Mouse (Mus musculus) stomach, postnatal 0 days (tissue): ENCODE measurements at regions not wholly inside any gene's neighbourhood (a gene's known extent, or its start where the extent isn't known, plus 50 kb on each side); places are given as distances from the start of the nearest gene placed in this dataset.

ENCODE experiments used
- ATAC-seq: fragments of 200-750 bp; cut with Nextera tagmentation; 2 replicates; pipeline ENCODE4 v1.8.0; 2017; ENCODE audit not compliant: low FRiP score, low TSS enrichment
- DNase-seq: peaks from one replicate; pipeline ENCODE4 v3.0.0-alpha.2; 2016; ENCODE audit warnings: low spot score
- H3K27ac ChIP-seq: fragments of 300-500 bp; sonication (generic); replicated peaks from 2 replicates; pipeline ENCODE4 v1.5.1; 2014; ENCODE audit warnings: mild to moderate bottlenecking, control low read depth
- H3K27me3 ChIP-seq: fragments of 300-500 bp; sonication (generic); 2 replicates; pipeline ENCODE4 v1.6.1; 2014; ENCODE audit warnings: low read length; ENCODE audit not compliant: control insufficient read depth, insufficient read depth
- H3K36me3 ChIP-seq: fragments of 300-500 bp; sonication (generic); 2 replicates; pipeline ENCODE4 v1.6.1; 2014; ENCODE audit warnings: low read length, mixed read lengths; ENCODE audit not compliant: control insufficient read depth, insufficient read depth
- H3K4me1 ChIP-seq: fragments of 300-500 bp; sonication (generic); replicated peaks from 2 replicates; pipeline ENCODE4 v1.6.1; 2014; ENCODE audit warnings: antibody characterized with exemption; ENCODE audit not compliant: control insufficient read depth, insufficient read depth
- H3K4me2 ChIP-seq: fragments of 300-500 bp; sonication (generic); replicated peaks from 2 replicates; pipeline ENCODE4 v1.6.1; 2014; ENCODE audit warnings: low read depth, mild to moderate bottlenecking, control low read depth, moderate library complexity
- H3K4me3 ChIP-seq: fragments of 300-500 bp; sonication (generic); 2 replicates; pipeline ENCODE4 v1.5.1; 2014; ENCODE audit warnings: low read depth, low read length, control low read depth
- H3K9ac ChIP-seq: fragments of 300-500 bp; sonication (generic); 2 replicates; pipeline ENCODE4 v1.6.1; 2014; ENCODE audit warnings: mild to moderate bottlenecking, low read length, control low read depth, mixed read lengths
- H3K9me3 ChIP-seq: fragments of 300-500 bp; sonication (generic); 2 replicates; pipeline ENCODE4 v1.6.1; 2016; ENCODE audit warnings: low read length; ENCODE audit not compliant: control insufficient read depth
- CTCF ChIP-seq: IDR thresholded peaks from 2 replicates; pipeline ENCODE4 v1.5.1; 2016; ENCODE audit warnings: antibody characterized with exemption, low read depth, mild to moderate bottlenecking, moderate library complexity
- EP300 ChIP-seq: optimal IDR thresholded peaks from 2 replicates; pipeline ENCODE3; 2016; ENCODE audit warnings: antibody characterized with exemption
- WGBS: fragments of 180-500 bp; shearing (Covaris S2); extraction: QIAGEN DNeasy Blood & Tissue Kit; methylation state at CpG from one replicate; pipeline ENCODE4 v1.1.7; 2014; 5-methylcytosine and 5-hydroxymethylcytosine counted together

- Histone ChIP-seq H3K27me3 (no peaks in the 10 kb centered on the region), H3K9me3 (no peaks in the 10 kb centered on the region), H3K4me3 (no peak overlapping the region), H3K27ac (no peak overlapping the region), H3K9ac (no peak overlapping the region), H3K36me3 (no peaks in the 10 kb centered on the region), H3K4me2 (no peak overlapping the region), H3K4me1 (no peaks in the 10 kb centered on the region)
- DNase-seq = no peak
- WGBS = 47% methylated on average over 2 of the region's 2 CpGs
- no peak for ATAC-seq
- TF ChIP-seq EP300 (no peak), CTCF (no peak)
These were observed 483.0 kb downstream of the Ptprc start for GRCm38 (mm10) chr1:137692525-137692924.

- TF ChIP-seq CTCF = no peak
- TF ChIP-seq EP300 = no peak
- Histone ChIP-seq H3K27me3 (no peaks in the 10 kb centered on the region), H3K9me3 (no peaks in the 10 kb centered on the region), H3K36me3 (no peaks in the 10 kb centered on the region), H3K4me3 (no peak overlapping the region), H3K9ac (no peak overlapping the region), H3K27ac (no peak overlapping the region), H3K4me2 (no peak overlapping the region), H3K4me1 (no peaks in the 10 kb centered on the region)
- DNase-seq = no peak
- 83% methylated on average over 9 of the region's 9 CpGs for WGBS
- no peak for ATAC-seq
These were observed 484.5 kb downstream of the Ptprc start for GRCm38 (mm10) chr1:137690860-137691595.

- TF ChIP-seq EP300 = no peak
- no peak for TF ChIP-seq CTCF
- no peak overlapping the region for H3K4me2 ChIP-seq
- no peak for ATAC-seq
- 65% methylated on average over 5 of the region's 5 CpGs for WGBS
- H3K27me3 ChIP-seq = no peaks in the 10 kb centered on the region
- H3K9ac ChIP-seq = no peak overlapping the region
- H3K4me1 ChIP-seq = no peaks in the 10 kb centered on the region
- H3K36me3 ChIP-seq = no peaks in the 10 kb centered on the region
- DNase-seq = no peak
- H3K27ac ChIP-seq = no peak overlapping the region
- H3K4me3 ChIP-seq = no peak overlapping the region
- H3K9me3 ChIP-seq = no peaks in the 10 kb centered on the region
These were observed 504.9 kb downstream of the Ptprc start for GRCm38 (mm10) chr1:137670650-137671049.

GRCm38 (mm10) chr1:137669849-137670248 lies 505.7 kb downstream of the Ptprc start:
- H3K27ac ChIP-seq = no peak overlapping the region
- no peaks in the 10 kb centered on the region for H3K27me3 ChIP-seq
- WGBS = 75% methylated on average over 3 of the region's 3 CpGs
- no peak for ATAC-seq
- no peaks in the 10 kb centered on the region for H3K4me1 ChIP-seq
- no peak overlapping the region for H3K4me2 ChIP-seq
- no peaks in the 10 kb centered on the region for H3K36me3 ChIP-seq
- TF ChIP-seq EP300 = no peak
- no peak for TF ChIP-seq CTCF
- no peak overlapping the region for H3K4me3 ChIP-seq
- DNase-seq = no peak
- no peaks in the 10 kb centered on the region for H3K9me3 ChIP-seq
- H3K9ac ChIP-seq = no peak overlapping the region

- Histone ChIP-seq H3K36me3 (no peaks in the 10 kb centered on the region), H3K9me3 (no peaks in the 10 kb centered on the region), H3K9ac (no peak overlapping the region), H3K4me2 (no peak overlapping the region), H3K27ac (no peak overlapping the region), H3K4me3 (no peak overlapping the region), H3K27me3 (no peaks in the 10 kb centered on the region), H3K4me1 (no peaks in the 10 kb centered on the region)
- no peak for TF ChIP-seq EP300
- TF ChIP-seq CTCF = no peak
- no peak for DNase-seq
- no peak for ATAC-seq
- WGBS = 91% methylated on average over 1 of the region's 1 CpGs
These were observed 517.4 kb downstream of the Ptprc start for GRCm38 (mm10) chr1:137658141-137658540.

- no peak overlapping the region for H3K4me2 ChIP-seq
- TF ChIP-seq CTCF (no peak), EP300 (no peak)
- no peak overlapping the region for H3K9ac ChIP-seq
- H3K27me3 ChIP-seq = no peaks in the 10 kb centered on the region
- 46% methylated on average over 6 of the region's 6 CpGs for WGBS
- DNase-seq (no peak), ATAC-seq (no peak)
- H3K36me3 ChIP-seq = no peaks in the 10 kb centered on the region
- H3K9me3 ChIP-seq = no peaks in the 10 kb centered on the region
- no peaks in the 10 kb centered on the region for H3K4me1 ChIP-seq
- H3K27ac ChIP-seq = no peak overlapping the region
- H3K4me3 ChIP-seq = no peak overlapping the region
These were observed 518.5 kb downstream of the Ptprc start for GRCm38 (mm10) chr1:137656900-137657458.
